Mouse (Mus musculus): ENCODE results near the gene Lrch1.

DNA sequence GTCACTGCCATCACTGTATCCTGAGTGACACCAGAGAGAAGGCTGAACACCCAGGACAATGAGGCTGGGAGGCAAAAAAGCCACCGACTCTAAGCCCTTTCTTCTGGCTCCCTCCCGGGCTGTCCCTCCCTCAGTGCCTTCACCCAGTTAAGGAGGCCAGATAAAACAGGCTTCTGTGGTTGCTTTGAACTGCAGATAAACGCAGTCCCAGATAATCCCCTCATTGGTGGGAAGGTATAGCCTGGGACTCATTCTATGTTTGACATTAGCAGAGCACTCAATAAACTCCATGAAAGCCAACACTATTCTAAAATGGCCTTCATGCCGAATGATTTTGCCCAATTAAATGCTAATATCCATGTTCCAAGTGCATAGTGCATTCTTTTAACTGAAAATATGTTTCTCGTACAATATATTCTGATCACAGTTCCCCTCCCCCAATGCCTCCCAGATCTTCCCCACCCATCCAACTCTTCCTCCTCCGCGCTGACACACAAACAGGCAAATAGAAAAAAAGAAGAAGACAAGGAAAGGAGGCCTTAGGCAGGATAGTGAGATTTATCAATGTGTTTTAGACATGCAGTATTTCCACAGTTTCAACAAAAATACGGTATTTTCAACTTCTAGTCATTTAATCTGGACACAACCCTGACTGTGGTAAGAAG is 46.8 kb downstream of the Lrch1 start:
- TF ChIP-seq CTCF (IDR thresholded peaks at IDR 0.05; ENCODE audit: insufficient read depth, low read depth, low read length) (no peak), POLR2A (IDR thresholded peaks at IDR 0.05; ENCODE audit: insufficient read depth, low read depth, low read length) (no peak)
